Mouse (Mus musculus): ENCODE data around the gene Tm4sf1. TPM values are rescaled to one million over a fixed set of nuclear protein-coding genes. Genes with fewer than 3 reads are reported as not detected.

The Tm4sf1 gene
- polyA plus RNA-seq, 1 experiment from 2014 or later, result 24.5 TPM

- no peaks in the 10 kb centered on the region for H3K36me3 ChIP-seq
- WGBS, result 69% methylated on average over 2 of the region's 2 CpGs
- H3K4me3 ChIP-seq (replicated peaks), result no peak overlapping the region
- no peak for ATAC-seq
- H3K4me2 ChIP-seq (replicated peaks), result no peak overlapping the region
- no peak overlapping the region for H3K9ac ChIP-seq (replicated peaks)
- H3K9me3 ChIP-seq, result no peaks in the 10 kb centered on the region
- H3K4me1 ChIP-seq (replicated peaks), result no peaks in the 10 kb centered on the region
- H3K27me3 ChIP-seq, result no peaks in the 10 kb centered on the region
- no peak overlapping the region for H3K27ac ChIP-seq
Observed at GRCm38 (mm10) chr3:57302886-57303285, 1.1 kb upstream of the Tm4sf1 start.

DNA sequence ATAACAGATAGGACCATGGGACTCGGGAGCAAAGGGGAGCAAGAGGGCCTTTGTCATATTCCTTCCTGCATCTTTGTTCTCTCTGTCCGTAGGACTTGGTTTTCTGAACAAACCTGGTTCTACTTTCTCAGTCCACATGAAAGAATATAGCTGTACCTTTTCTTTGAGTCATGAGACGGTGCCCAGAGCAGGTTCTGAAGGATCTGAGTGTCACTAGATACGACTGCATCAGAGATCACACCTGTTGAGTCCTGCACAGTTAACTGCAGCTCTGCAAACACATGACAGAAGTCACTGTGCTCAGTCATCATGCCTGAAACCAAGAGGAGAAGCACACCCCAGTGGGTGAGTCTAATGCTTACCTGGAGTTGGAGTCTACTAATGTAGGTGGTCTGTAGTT, 422 bp downstream of the Tm4sf1 start:
- Histone ChIP-seq H3K9ac (replicated peaks) (no peak overlapping the region), H3K36me3 (no peaks in the 10 kb centered on the region), H3K27me3 (no peaks in the 10 kb centered on the region), H3K9me3 (no peaks in the 10 kb centered on the region), H3K27ac (no peak overlapping the region), H3K4me3 (replicated peaks) (no peak overlapping the region), H3K4me1 (replicated peaks) (no peaks in the 10 kb centered on the region), H3K4me2 (replicated peaks) (no peak overlapping the region)
- 89% methylated on average over 4 of the region's 4 CpGs for WGBS
- no peak for ATAC-seq

GRCm38 (mm10) chr3:57297991-57298390, 3.8 kb downstream of the Tm4sf1 start:
- H3K4me2 ChIP-seq (replicated peaks), result no peak overlapping the region
- no peaks in the 10 kb centered on the region for H3K36me3 ChIP-seq
- H3K4me1 ChIP-seq (replicated peaks), result no peaks in the 10 kb centered on the region
- H3K9ac ChIP-seq (replicated peaks), result no peak overlapping the region
- H3K27me3 ChIP-seq, result no peaks in the 10 kb centered on the region
- no peak overlapping the region for H3K4me3 ChIP-seq (replicated peaks)
- WGBS, result 80% methylated on average over 2 of the region's 2 CpGs
- no peak overlapping the region for H3K27ac ChIP-seq
- no peak for ATAC-seq
- no peaks in the 10 kb centered on the region for H3K9me3 ChIP-seq

- Histone ChIP-seq H3K4me1 (replicated peaks) (no peaks in the 10 kb centered on the region), H3K36me3 (no peaks in the 10 kb centered on the region), H3K4me2 (replicated peaks) (no peak overlapping the region), H3K4me3 (replicated peaks) (no peak overlapping the region), H3K27me3 (no peaks in the 10 kb centered on the region), H3K27ac (no peak overlapping the region), H3K9ac (replicated peaks) (no peak overlapping the region), H3K9me3 (no peaks in the 10 kb centered on the region)
- no peak for ATAC-seq
Observed at GRCm38 (mm10) chr3:57296574-57296973, 5.2 kb downstream of the Tm4sf1 start.

- no peak for ATAC-seq
- no peak overlapping the region for H3K4me3 ChIP-seq (replicated peaks)
- H3K27ac ChIP-seq, result no peak overlapping the region
- H3K4me2 ChIP-seq (replicated peaks), result no peak overlapping the region
- H3K36me3 ChIP-seq, result no peaks in the 10 kb centered on the region
- no peaks in the 10 kb centered on the region for H3K27me3 ChIP-seq
- H3K9ac ChIP-seq (replicated peaks), result no peak overlapping the region
- H3K9me3 ChIP-seq, result no peaks in the 10 kb centered on the region
- WGBS, result 89% methylated on average over 4 of the region's 4 CpGs
- H3K4me1 ChIP-seq (replicated peaks), result no peaks in the 10 kb centered on the region
Observed at GRCm38 (mm10) chr3:57295631-57296030, 6.2 kb downstream of the Tm4sf1 start.

GRCm38 (mm10) chr3:57294742-57295525, 6.9 kb downstream of the Tm4sf1 start:
- no peak for ATAC-seq
- no peak overlapping the region for H3K4me3 ChIP-seq (replicated peaks)
- 78% methylated on average over 21 of the region's 21 CpGs for WGBS
- no peaks in the 10 kb centered on the region for H3K4me1 ChIP-seq (replicated peaks)
- no peaks in the 10 kb centered on the region for H3K9me3 ChIP-seq
- H3K9ac ChIP-seq (replicated peaks), result no peak overlapping the region
- H3K36me3 ChIP-seq, result no peaks in the 10 kb centered on the region
- H3K27me3 ChIP-seq, result no peaks in the 10 kb centered on the region
- no peak overlapping the region for H3K4me2 ChIP-seq (replicated peaks)
- H3K27ac ChIP-seq, result no peak overlapping the region

DNA sequence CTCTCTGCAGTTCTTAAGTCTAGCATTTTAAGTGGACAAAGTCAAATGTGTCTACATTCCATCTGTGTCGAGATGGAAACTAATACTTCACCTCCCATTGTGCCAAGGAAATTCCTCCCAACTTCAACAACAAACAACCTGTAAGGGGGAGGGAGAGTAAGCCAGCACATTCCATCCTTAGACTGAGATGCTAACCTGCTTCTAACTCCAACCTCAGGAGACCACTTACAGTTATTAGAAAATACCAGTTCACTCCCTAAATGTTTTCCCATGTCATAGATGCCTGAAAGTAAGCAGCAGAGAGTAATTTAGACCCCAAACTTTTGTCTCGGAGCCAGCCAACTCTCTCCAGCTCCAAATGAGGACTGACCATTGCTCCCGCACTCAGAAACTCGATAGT, 7.9 kb downstream of the Tm4sf1 start:
- 77% methylated on average over 4 of the region's 4 CpGs for WGBS
- Histone ChIP-seq H3K9me3 (no peaks in the 10 kb centered on the region), H3K27ac (no peak overlapping the region), H3K9ac (replicated peaks) (no peak overlapping the region), H3K4me2 (replicated peaks) (no peak overlapping the region), H3K4me1 (replicated peaks) (no peaks in the 10 kb centered on the region), H3K27me3 (no peaks in the 10 kb centered on the region), H3K4me3 (replicated peaks) (no peak overlapping the region), H3K36me3 (no peaks in the 10 kb centered on the region)
- no peak for ATAC-seq

GRCm38 (mm10) chr3:57292826-57293225, 9.0 kb downstream of the Tm4sf1 start:
- WGBS, result 66% methylated on average over 11 of the region's 11 CpGs
- Histone ChIP-seq H3K4me1 (replicated peaks) (no peaks in the 10 kb centered on the region), H3K36me3 (no peaks in the 10 kb centered on the region), H3K4me3 (replicated peaks) (no peak overlapping the region), H3K9ac (replicated peaks) (no peak overlapping the region), H3K9me3 (no peaks in the 10 kb centered on the region), H3K27me3 (no peaks in the 10 kb centered on the region), H3K4me2 (replicated peaks) (no peak overlapping the region), H3K27ac (no peak overlapping the region)
- ATAC-seq, result no peak

- Histone ChIP-seq H3K27ac (no peak overlapping the region), H3K4me2 (replicated peaks) (no peak overlapping the region), H3K9me3 (no peaks in the 10 kb centered on the region), H3K27me3 (no peaks in the 10 kb centered on the region), H3K4me3 (replicated peaks) (no peak overlapping the region), H3K36me3 (no peaks in the 10 kb centered on the region), H3K9ac (replicated peaks) (no peak overlapping the region), H3K4me1 (replicated peaks) (no peaks in the 10 kb centered on the region)
- ATAC-seq, result no peak
- 87% methylated on average over 1 of the region's 1 CpGs for WGBS
Observed at GRCm38 (mm10) chr3:57288944-57289491, 12.8 kb downstream of the Tm4sf1 start.

GRCm38 (mm10) chr3:57287854-57288720, 13.7 kb downstream of the Tm4sf1 start:
- ATAC-seq, result no peak
- H3K4me1 ChIP-seq (replicated peaks), result no peaks in the 10 kb centered on the region
- no peak overlapping the region for H3K4me3 ChIP-seq (replicated peaks)
- 43% methylated on average over 7 of the region's 7 CpGs for WGBS
- H3K27me3 ChIP-seq, result no peaks in the 10 kb centered on the region
- H3K36me3 ChIP-seq, result no peaks in the 10 kb centered on the region
- H3K4me2 ChIP-seq (replicated peaks), result no peak overlapping the region
- H3K27ac ChIP-seq, result no peak overlapping the region; the same call in 1 of the 2 replicates
- H3K9me3 ChIP-seq, result no peaks in the 10 kb centered on the region
- H3K9ac ChIP-seq (replicated peaks), result no peak overlapping the region

DNA sequence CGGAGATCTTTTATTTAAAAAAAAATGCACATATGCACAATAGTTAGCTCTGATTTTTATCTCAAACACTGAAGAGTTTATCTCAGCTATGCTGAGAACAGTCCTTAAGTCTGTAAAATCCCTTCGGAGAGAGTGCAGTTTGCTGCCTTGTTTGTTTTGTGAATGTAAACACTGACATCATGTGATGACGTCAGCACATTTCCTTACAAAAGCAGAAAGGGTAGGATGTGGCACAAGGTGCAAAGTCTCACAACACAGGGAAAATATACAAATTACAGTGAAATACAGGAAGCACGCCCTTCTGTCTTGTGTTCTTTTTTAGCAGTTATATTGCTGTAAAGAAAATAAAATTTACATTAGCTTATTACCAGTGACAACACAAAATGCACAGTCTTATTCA, 14.3 kb downstream of the Tm4sf1 start:
- Histone ChIP-seq H3K4me3 (replicated peaks) (no peak overlapping the region), H3K9ac (replicated peaks) (no peak overlapping the region), H3K27me3 (no peaks in the 10 kb centered on the region), H3K27ac (no peak overlapping the region), H3K4me2 (replicated peaks) (no peak overlapping the region), H3K4me1 (replicated peaks) (no peaks in the 10 kb centered on the region), H3K9me3 (no peaks in the 10 kb centered on the region), H3K36me3 (no peaks in the 10 kb centered on the region)
- ATAC-seq, result no peak
- WGBS, result 63% methylated on average over 4 of the region's 4 CpGs

DNA sequence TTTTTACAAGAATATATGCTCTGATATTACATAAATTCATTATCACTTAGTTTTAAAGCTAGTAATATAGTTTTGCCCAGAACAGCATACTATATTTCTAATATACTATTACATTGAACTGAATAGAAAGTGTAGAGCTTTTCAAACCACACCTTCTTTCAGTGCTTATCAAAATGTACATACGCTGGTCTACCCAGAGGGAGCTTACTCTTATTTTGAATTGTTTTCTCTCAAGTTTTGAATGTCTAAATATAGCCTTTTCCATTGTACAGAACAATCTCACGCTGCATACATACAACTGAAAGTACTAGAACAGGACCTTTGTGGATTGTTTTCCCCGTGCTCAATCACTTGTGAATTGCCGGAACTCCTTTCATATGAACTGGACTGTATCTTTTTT, 23.6 kb downstream of the Tm4sf1 start:
- WGBS, result 89% methylated on average over 4 of the region's 4 CpGs
- H3K4me3 ChIP-seq (replicated peaks), result no peak overlapping the region
- no peak overlapping the region for H3K9ac ChIP-seq (replicated peaks)
- H3K27me3 ChIP-seq, result no peaks in the 10 kb centered on the region
- no peaks in the 10 kb centered on the region for H3K36me3 ChIP-seq
- ATAC-seq, result no peak
- no peak overlapping the region for H3K27ac ChIP-seq
- H3K9me3 ChIP-seq, result no peaks in the 10 kb centered on the region
- no peaks in the 10 kb centered on the region for H3K4me1 ChIP-seq (replicated peaks)
- H3K4me2 ChIP-seq (replicated peaks), result no peak overlapping the region

Measured in midbrain, embryonic 13.5 days (tissue).